Comparison of ENCODE assay signal across 8 mouse cellular contexts in genomic region chr17:32452482-32452881, GRCm38 (mm10). TPM values are rescaled to one million over a fixed set of nuclear protein-coding genes. Genes with fewer than 3 reads are reported as not detected.
DNase-seq lines count a peak whose midpoint lies in the region; ATAC-seq and TF ChIP-seq lines count a peak whose summit lies in the region.

Cyp4f39 (plus strand) TSS chr17:32452723.

- peak within 1 kb of the TSS; percentile 27 for H3K4me3 ChIP-seq in midbrain, embryonic 11.5 days (ENCODE audit: low read depth, low read length)

- TF ChIP-seq CTCF in brain, embryonic 14.5 days (IDR thresholded peaks at IDR 0.05; ENCODE audit: borderline replicate concordance, extremely low read depth, insufficient read depth, insufficient read length) = no peak

- no peaks in the 10 kb centered on the region; the same call in 1 of the 2 replicates for H3K9me3 ChIP-seq in midbrain, embryonic 11.5 days (ENCODE audit: control insufficient read depth, low read length)

- peak; percentile 9 for DNase-seq in gastrocnemius, adult 18-20 months (ENCODE audit: low spot score)
- DNase-seq in gastrocnemius, postnatal 25 days = no peak
- DNase-seq in brain, embryonic 14.5 days (ENCODE audit: low read depth) = peak; percentile 56
- peak; percentile 17 for DNase-seq in forelimb bud, embryonic 11.5 days (ENCODE audit: low read depth, low spot score)
- DNase-seq in kidney, postnatal 4 days = peak; percentile 56 to 67
- DNase-seq in midbrain, embryonic 11.5 days (ENCODE audit: low spot score, missing footprints) = peak; percentile 93
- peak; percentile 64 for DNase-seq in thymus, postnatal 14 days

- ATAC-seq in midbrain, embryonic 11.5 days (ENCODE audit: low FRiP score) = 0 out of 2 replicates have a peak, but pooled peaks have one; percentile 61
- ATAC-seq in monocyte, adult 5-6 weeks (replicated peaks; ENCODE audit: insufficient number of reproducible peaks, low FRiP score, low TSS enrichment, poor library complexity, severe bottlenecking) = no peak

- no peaks in the 10 kb centered on the region for H3K27me3 ChIP-seq in midbrain, embryonic 11.5 days (ENCODE audit: control insufficient read depth, insufficient read depth, low read length)

- TF ChIP-seq POLR2A in brain, embryonic 14.5 days (IDR thresholded peaks at IDR 0.05; ENCODE audit: borderline replicate concordance, extremely low read depth, insufficient read depth, insufficient read length, poor library complexity, severe bottlenecking) = no peak

- H3K36me3 ChIP-seq in midbrain, embryonic 11.5 days (ENCODE audit: control insufficient read depth, insufficient read depth, low read length) = no peaks in the 10 kb centered on the region

- under 1% methylated on average over 18 of the region's 19 CpGs for WGBS in midbrain, embryonic 11.5 days

- peaks cover 5% of the 10 kb centered on the region; the same call in 1 of the 2 replicates for H3K4me1 ChIP-seq in midbrain, embryonic 11.5 days (ENCODE audit: control insufficient read depth, insufficient read depth, low read length)

- H3K9ac ChIP-seq in midbrain, embryonic 11.5 days (ENCODE audit: low read length) = peak within 1 kb of the TSS; percentile 37; the same call in 1 of the 2 replicates

- H3K4me2 ChIP-seq in midbrain, embryonic 11.5 days = peak within 1 kb of the TSS; percentile 58

- no peak within 1 kb of the TSS for H3K27ac ChIP-seq in midbrain, embryonic 11.5 days (ENCODE audit: low read depth, low read length)

RNA-seq across cellular contexts. Expression of gene Cyp4f39, which starts in this region (rescaled TPM):
- 10 to 100 TPM in 1 of 2 experiments, 1 to 10 TPM in 1; 2.2 to 14.1 TPM for total RNA-seq in gastrocnemius, adult 18-20 months (2021)
- total RNA-seq in gastrocnemius, postnatal 25 days (2021) = 10 to 100 TPM in 1 of 2 experiments, under 1 TPM in 1; 0.26 to 22.0 TPM
- polyA plus RNA-seq in brain, embryonic 14.5 days (2012; rRNA removed) = 0.59 and 0.62 TPM in 2 replicates
- polyA plus RNA-seq in midbrain, embryonic 11.5 days (2014; fragmentation: Nextera tagmentation; extraction: Ambion mirVana) = 0.26 and 0.42 TPM in 2 replicates
- total RNA-seq in monocyte, adult 5-6 weeks (2017) = not detected in 3 replicates

Comparison
In these comparisons a context has a peak if more than half of its experiments do, and no peak if none do; other contexts are left out.
1. Peak in DNase-seq in brain, embryonic 14.5 days; RNA of the gene not detected or under 1 TPM.
2. Peak in DNase-seq, ATAC-seq, H3K4me3 ChIP-seq, H3K9ac ChIP-seq and H3K4me2 ChIP-seq in midbrain, embryonic 11.5 days; RNA of the gene not detected or under 1 TPM.